Mouse (Mus musculus): Measurements from ENCODE around the gene Hhat. TPM values are rescaled to one million over a fixed set of nuclear protein-coding genes. Genes with fewer than 3 reads are reported as not detected.

The Hhat gene
- polyA plus RNA-seq, 1 experiment from 2014 or later = 3.4 TPM

DNA sequence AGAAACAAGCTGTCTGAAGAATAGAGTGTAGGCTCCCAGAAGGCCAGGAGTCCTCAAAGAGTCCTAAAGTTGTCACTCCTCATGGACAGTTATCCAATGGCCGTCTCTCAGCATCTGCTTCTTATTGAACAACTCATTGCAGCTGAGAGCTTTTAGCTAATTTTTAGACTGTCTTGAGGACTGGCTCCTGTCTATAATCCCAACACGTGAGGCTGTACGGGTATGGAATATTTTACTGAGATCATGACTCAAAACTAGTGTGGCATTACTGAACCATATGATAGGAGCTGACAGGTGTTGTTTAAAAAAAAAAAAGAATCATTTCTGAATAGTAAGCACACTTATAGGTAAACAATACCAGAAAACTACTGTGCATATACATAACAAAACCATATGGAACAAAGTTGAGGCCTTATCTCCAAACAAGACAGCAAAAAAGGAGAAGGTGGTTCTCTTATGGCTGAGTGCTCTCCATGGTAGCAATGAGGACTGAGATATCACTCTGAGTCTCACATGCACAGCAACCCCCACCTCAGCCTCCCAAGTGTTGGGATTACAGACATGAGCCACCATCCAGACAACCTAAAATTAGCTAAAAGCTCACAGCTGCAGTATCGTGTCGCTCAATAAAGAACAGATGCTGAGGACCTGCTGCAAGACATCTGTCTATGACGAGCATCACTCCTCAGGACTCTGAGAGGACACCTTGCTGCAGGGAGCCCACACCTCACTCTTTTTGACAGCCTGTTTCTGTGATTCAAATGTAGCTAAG, 21.6 kb downstream of the Hhat start:
- H3K27ac ChIP-seq (ENCODE audit: low read depth, low read length) = no peak overlapping the region
- no peak overlapping the region for H3K4me2 ChIP-seq (ENCODE audit: low read length)
- 79% methylated on average over 6 of the region's 6 CpGs for WGBS
- H3K27me3 ChIP-seq (replicated peaks; ENCODE audit: control insufficient read depth, insufficient read depth, low read length) = no peaks in the 10 kb centered on the region
- no peak for ATAC-seq
- peaks cover 5% of the 10 kb centered on the region for H3K4me1 ChIP-seq (ENCODE audit: control insufficient read depth, insufficient read depth, low read depth, low read length)
- H3K9me3 ChIP-seq (ENCODE audit: control insufficient read depth, low read length) = no peaks in the 10 kb centered on the region
- H3K4me3 ChIP-seq (ENCODE audit: low read length) = no peak overlapping the region
- no peaks in the 10 kb centered on the region for H3K36me3 ChIP-seq (ENCODE audit: control insufficient read depth, insufficient read depth, low read length)
- H3K9ac ChIP-seq (ENCODE audit: low read depth, low read length) = no peak overlapping the region

GRCm38 (mm10) chr1:192746201-192746600, 24.8 kb downstream of the Hhat start:
- Histone ChIP-seq H3K9ac (ENCODE audit: low read depth, low read length) (no peak overlapping the region), H3K4me3 (ENCODE audit: low read length) (no peak overlapping the region), H3K4me2 (ENCODE audit: low read length) (no peak overlapping the region), H3K27me3 (replicated peaks; ENCODE audit: control insufficient read depth, insufficient read depth, low read length) (no peaks in the 10 kb centered on the region), H3K27ac (ENCODE audit: low read depth, low read length) (no peak overlapping the region), H3K9me3 (ENCODE audit: control insufficient read depth, low read length) (no peaks in the 10 kb centered on the region), H3K36me3 (ENCODE audit: control insufficient read depth, insufficient read depth, low read length) (no peaks in the 10 kb centered on the region), H3K4me1 (ENCODE audit: control insufficient read depth, insufficient read depth, low read depth, low read length) (no peaks in the 10 kb centered on the region)
- no peak for ATAC-seq
- WGBS = 82% methylated on average over 6 of the region's 6 CpGs

- H3K9ac ChIP-seq (ENCODE audit: low read depth, low read length) = no peak overlapping the region
- H3K4me3 ChIP-seq (ENCODE audit: low read length) = no peak overlapping the region
- no peaks in the 10 kb centered on the region for H3K4me1 ChIP-seq (ENCODE audit: control insufficient read depth, insufficient read depth, low read depth, low read length)
- H3K27ac ChIP-seq (ENCODE audit: low read depth, low read length) = no peak overlapping the region
- no peaks in the 10 kb centered on the region for H3K9me3 ChIP-seq (ENCODE audit: control insufficient read depth, low read length)
- no peak overlapping the region for H3K4me2 ChIP-seq (ENCODE audit: low read length)
- no peaks in the 10 kb centered on the region for H3K27me3 ChIP-seq (replicated peaks; ENCODE audit: control insufficient read depth, insufficient read depth, low read length)
- ATAC-seq = no peak
- no peaks in the 10 kb centered on the region for H3K36me3 ChIP-seq (ENCODE audit: control insufficient read depth, insufficient read depth, low read length)
- WGBS = 9% methylated on average over 16 of the region's 16 CpGs
These were observed 25.6 kb downstream of the Hhat start for GRCm38 (mm10) chr1:192745240-192746101.

GRCm38 (mm10) chr1:192744880-192745239, 26.2 kb downstream of the Hhat start:
- no peak for ATAC-seq
- H3K36me3 ChIP-seq (ENCODE audit: control insufficient read depth, insufficient read depth, low read length) = no peaks in the 10 kb centered on the region
- WGBS = 68% methylated on average over 3 of the region's 3 CpGs
- H3K27me3 ChIP-seq (replicated peaks; ENCODE audit: control insufficient read depth, insufficient read depth, low read length) = no peaks in the 10 kb centered on the region
- H3K27ac ChIP-seq (ENCODE audit: low read depth, low read length) = no peak overlapping the region
- H3K9me3 ChIP-seq (ENCODE audit: control insufficient read depth, low read length) = no peaks in the 10 kb centered on the region
- no peaks in the 10 kb centered on the region for H3K4me1 ChIP-seq (ENCODE audit: control insufficient read depth, insufficient read depth, low read depth, low read length)
- H3K9ac ChIP-seq (ENCODE audit: low read depth, low read length) = no peak overlapping the region
- H3K4me2 ChIP-seq (ENCODE audit: low read length) = no peak overlapping the region
- no peak overlapping the region for H3K4me3 ChIP-seq (ENCODE audit: low read length)

DNA sequence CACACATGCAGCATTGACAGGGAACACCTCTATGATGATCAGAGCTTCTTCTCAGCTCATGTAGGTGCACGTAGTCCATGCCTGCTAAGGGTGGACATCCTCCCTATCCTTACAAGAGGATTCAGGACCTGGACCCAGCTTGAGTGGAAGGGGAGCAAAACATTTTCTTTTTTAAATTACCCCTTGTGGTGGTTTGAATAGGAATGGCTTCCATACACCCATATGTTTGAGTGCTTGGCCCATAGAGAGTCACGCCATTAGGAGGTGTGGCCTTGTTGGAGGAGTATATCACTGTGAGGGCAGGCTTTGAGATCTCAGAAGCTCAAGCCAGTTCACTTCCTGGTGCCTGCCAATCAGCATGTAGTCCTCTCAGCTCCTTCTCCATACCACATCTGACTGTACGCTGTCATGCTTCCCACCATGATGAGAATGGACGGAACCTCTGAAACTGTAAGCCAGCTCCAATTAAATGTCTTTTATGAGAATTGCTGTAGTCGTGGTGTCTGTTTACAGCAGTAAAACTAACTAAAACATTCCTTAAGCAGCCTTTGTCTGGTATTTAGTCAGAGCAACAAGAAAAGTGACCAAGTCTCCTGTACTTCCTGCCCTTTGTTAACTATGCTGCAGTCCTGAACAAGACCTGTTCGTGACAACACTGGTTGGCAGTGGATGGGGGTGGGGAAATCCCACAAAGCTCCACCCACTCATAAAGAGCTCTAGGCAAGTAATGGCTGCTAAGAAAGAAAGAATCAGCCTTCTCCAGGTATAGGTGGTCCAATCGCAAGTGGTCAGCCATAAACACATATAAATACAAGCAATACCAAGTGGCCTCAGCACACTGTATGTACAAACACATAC, 28.4 kb downstream of the Hhat start:
- Histone ChIP-seq H3K4me3 (ENCODE audit: low read length) (no peak overlapping the region), H3K4me2 (ENCODE audit: low read length) (no peak overlapping the region), H3K36me3 (ENCODE audit: control insufficient read depth, insufficient read depth, low read length) (no peaks in the 10 kb centered on the region), H3K27me3 (replicated peaks; ENCODE audit: control insufficient read depth, insufficient read depth, low read length) (no peaks in the 10 kb centered on the region), H3K9me3 (ENCODE audit: control insufficient read depth, low read length) (no peaks in the 10 kb centered on the region), H3K27ac (ENCODE audit: low read depth, low read length) (no peak overlapping the region), H3K9ac (ENCODE audit: low read depth, low read length) (no peak overlapping the region), H3K4me1 (ENCODE audit: control insufficient read depth, insufficient read depth, low read depth, low read length) (no peaks in the 10 kb centered on the region)
- WGBS = 85% methylated on average over 7 of the region's 7 CpGs
- no peak for ATAC-seq

- Histone ChIP-seq H3K4me2 (ENCODE audit: low read length) (no peak overlapping the region), H3K27me3 (replicated peaks; ENCODE audit: control insufficient read depth, insufficient read depth, low read length) (no peaks in the 10 kb centered on the region), H3K36me3 (ENCODE audit: control insufficient read depth, insufficient read depth, low read length) (no peaks in the 10 kb centered on the region), H3K9ac (ENCODE audit: low read depth, low read length) (no peak overlapping the region), H3K27ac (ENCODE audit: low read depth, low read length) (no peak overlapping the region), H3K4me1 (ENCODE audit: control insufficient read depth, insufficient read depth, low read depth, low read length) (no peaks in the 10 kb centered on the region), H3K9me3 (ENCODE audit: control insufficient read depth, low read length) (no peaks in the 10 kb centered on the region), H3K4me3 (ENCODE audit: low read length) (no peak overlapping the region)
- WGBS = 98% methylated on average over 2 of the region's 2 CpGs
- ATAC-seq = no peak
These were observed 29.1 kb downstream of the Hhat start for GRCm38 (mm10) chr1:192741896-192742295.

DNA sequence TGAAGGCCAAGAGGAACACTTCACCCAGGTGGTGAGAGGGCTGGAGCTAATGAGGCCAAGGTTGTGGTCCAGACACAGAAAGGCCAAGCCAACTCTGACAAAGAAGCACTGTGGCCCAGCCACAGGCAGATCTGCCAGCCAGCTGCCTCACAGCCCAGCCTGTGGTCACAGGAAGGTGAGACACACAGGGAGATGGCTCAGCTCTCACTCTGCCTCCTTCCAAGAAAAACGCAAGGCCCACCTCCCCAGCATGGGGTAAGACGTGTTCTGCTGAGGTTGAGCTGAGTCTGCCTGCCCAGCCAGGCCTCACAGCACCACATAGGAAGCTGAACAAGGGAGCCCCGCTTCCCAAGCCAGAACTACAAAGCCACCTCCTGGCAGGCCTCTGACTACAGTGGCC, 34.5 kb downstream of the Hhat start:
- peaks cover 3% of the 10 kb centered on the region; the same call in 1 of the 2 replicates for H3K4me1 ChIP-seq (ENCODE audit: control insufficient read depth, insufficient read depth, low read depth, low read length)
- no peak overlapping the region for H3K9ac ChIP-seq (ENCODE audit: low read depth, low read length)
- H3K4me3 ChIP-seq (ENCODE audit: low read length) = no peak overlapping the region
- no peak; the same call in 1 of the 2 replicates for ATAC-seq
- H3K27ac ChIP-seq (ENCODE audit: low read depth, low read length) = no peak overlapping the region
- 46% methylated on average over 3 of the region's 3 CpGs for WGBS
- no peaks in the 10 kb centered on the region for H3K36me3 ChIP-seq (ENCODE audit: control insufficient read depth, insufficient read depth, low read length)
- no peaks in the 10 kb centered on the region for H3K27me3 ChIP-seq (replicated peaks; ENCODE audit: control insufficient read depth, insufficient read depth, low read length)
- no peaks in the 10 kb centered on the region for H3K9me3 ChIP-seq (ENCODE audit: control insufficient read depth, low read length)
- H3K4me2 ChIP-seq (ENCODE audit: low read length) = no peak overlapping the region

- H3K4me1 ChIP-seq (ENCODE audit: control insufficient read depth, insufficient read depth, low read depth, low read length) = peaks cover 3% of the 10 kb centered on the region; the same call in 1 of the 2 replicates
- 59% methylated on average over 9 of the region's 9 CpGs for WGBS
- H3K9me3 ChIP-seq (ENCODE audit: control insufficient read depth, low read length) = no peaks in the 10 kb centered on the region
- no peak overlapping the region for H3K27ac ChIP-seq (ENCODE audit: low read depth, low read length)
- H3K27me3 ChIP-seq (replicated peaks; ENCODE audit: control insufficient read depth, insufficient read depth, low read length) = no peaks in the 10 kb centered on the region
- H3K36me3 ChIP-seq (ENCODE audit: control insufficient read depth, insufficient read depth, low read length) = no peaks in the 10 kb centered on the region
- H3K4me3 ChIP-seq (ENCODE audit: low read length) = no peak overlapping the region
- H3K9ac ChIP-seq (ENCODE audit: low read depth, low read length) = no peak overlapping the region
- H3K4me2 ChIP-seq (ENCODE audit: low read length) = no peak overlapping the region
- 0 out of 2 replicates have a peak, but pooled peaks have one; percentile 4 for ATAC-seq
These were observed 35.0 kb downstream of the Hhat start for GRCm38 (mm10) chr1:192736002-192736426.
